ENCODE assay signal across 14 mouse cellular contexts in the genomic region with DNA sequence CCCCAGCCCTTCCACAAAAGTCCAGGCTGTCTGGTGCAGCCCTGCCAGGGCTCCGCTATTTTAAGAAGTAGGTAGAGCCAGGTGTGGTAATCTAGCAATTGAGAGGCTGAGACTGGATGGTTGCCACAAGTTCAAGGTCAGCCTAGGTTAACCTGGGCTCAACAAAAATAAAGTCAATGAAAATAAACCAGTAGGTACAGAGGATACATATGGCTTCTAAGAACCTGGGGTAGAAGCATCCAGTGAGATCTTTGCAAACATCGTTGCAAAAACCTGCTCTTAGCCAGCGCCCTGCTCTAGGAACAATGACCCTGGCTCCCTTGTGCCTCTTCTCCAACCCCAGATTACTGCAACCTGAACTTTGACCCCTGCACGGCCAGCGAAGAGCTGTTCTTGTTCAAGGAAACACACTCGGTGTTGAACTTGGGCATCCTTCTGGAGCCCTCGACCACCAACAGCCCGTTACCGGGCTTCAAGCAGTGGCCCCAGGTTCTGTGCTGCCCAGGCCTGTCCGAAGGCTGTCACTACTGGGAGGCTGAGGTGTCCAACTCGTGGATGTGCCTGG. TPM values are rescaled to one million over a fixed set of nuclear protein-coding genes. Genes with fewer than 3 reads are reported as not detected.
A peak's percentile ranks its signal among the peaks of the same experiment; 100 is the strongest.
DNase-seq lines count a peak whose midpoint lies in the region; ATAC-seq and TF ChIP-seq lines count a peak whose summit lies in the region.
"Had no signal": no experiment of that assay in that cellular context is flagged by ENCODE, and none has a peak within 500 bp of the region (broad histone marks: within the 10 kb centered on the region; RNA-seq: fewer than 3 reads in every experiment).

No protein-coding gene starts in this region.

- H3K4me3 ChIP-seq in forebrain, embryonic 10.5 days = no peak overlapping the region
- H3K4me3 ChIP-seq in forebrain, embryonic 16.5 days (replicated peaks; ENCODE audit: low read length) = no peak overlapping the region
- peak overlapping the region; percentile 62 for H3K4me3 ChIP-seq in liver, adult 2 months (ENCODE audit: insufficient read depth, low read depth, low read length)
- H3K4me3 ChIP-seq in stomach, postnatal 0 days (ENCODE audit: low read depth, low read length) = no peak overlapping the region
- H3K4me3 ChIP-seq: neural tube, embryonic 15.5 days had no signal

- TF ChIP-seq EP300 in stomach, postnatal 0 days (optimal IDR thresholded peaks at IDR 0.05) = no peak

- no peaks in the 10 kb centered on the region for H3K9me3 ChIP-seq in forebrain, embryonic 10.5 days
- H3K9me3 ChIP-seq in forebrain, embryonic 16.5 days (ENCODE audit: control insufficient read depth, low read length) = no peaks in the 10 kb centered on the region
- H3K9me3 ChIP-seq in stomach, postnatal 0 days (ENCODE audit: control insufficient read depth, low read length) = no peaks in the 10 kb centered on the region
- H3K9me3 ChIP-seq: neural tube, embryonic 15.5 days had no signal

- ATAC-seq in forebrain, embryonic 16.5 days = no peak
- ATAC-seq in stomach, postnatal 0 days (ENCODE audit: low FRiP score, low TSS enrichment) = peak; percentile 3; the same call in 1 of the 2 replicates

- no peaks in the 10 kb centered on the region for H3K36me3 ChIP-seq in forebrain, embryonic 10.5 days (replicated peaks)
- H3K36me3 ChIP-seq in forebrain, embryonic 16.5 days (ENCODE audit: control insufficient read depth, insufficient read depth) = no peaks in the 10 kb centered on the region
- H3K36me3 ChIP-seq in liver, adult 2 months (ENCODE audit: control insufficient read depth, insufficient read depth, low read length) = no peaks in the 10 kb centered on the region
- no peaks in the 10 kb centered on the region for H3K36me3 ChIP-seq in stomach, postnatal 0 days (ENCODE audit: control insufficient read depth, insufficient read depth, low read length)
- H3K36me3 ChIP-seq: neural tube, embryonic 15.5 days had no signal

- H3K27me3 ChIP-seq in forebrain, embryonic 10.5 days (ENCODE audit: poor library complexity, severe bottlenecking) = peaks cover 9% of the 10 kb centered on the region; the same call in 1 of the 2 replicates
- no peaks in the 10 kb centered on the region for H3K27me3 ChIP-seq in forebrain, embryonic 16.5 days (replicated peaks; ENCODE audit: control insufficient read depth, insufficient read depth, low read length)
- no peaks in the 10 kb centered on the region for H3K27me3 ChIP-seq in liver, adult 2 months (ENCODE audit: control insufficient read depth, insufficient read depth, low read length)
- H3K27me3 ChIP-seq in stomach, postnatal 0 days (ENCODE audit: control insufficient read depth, insufficient read depth, low read length) = no peaks in the 10 kb centered on the region
- H3K27me3 ChIP-seq: neural tube, embryonic 15.5 days had no signal

- H3K9ac ChIP-seq in forebrain, embryonic 16.5 days (replicated peaks; ENCODE audit: low read depth, low read length) = no peak overlapping the region
- H3K9ac ChIP-seq in liver, adult 2 months (ENCODE audit: low read depth, low read length) = peak overlapping the region; percentile 78
- H3K9ac ChIP-seq in stomach, postnatal 0 days (ENCODE audit: low read length) = no peak overlapping the region
- H3K9ac ChIP-seq: neural tube, embryonic 15.5 days had no signal

- TF ChIP-seq POLR2A in liver, adult 2 months (IDR thresholded peaks at IDR 0.05; ENCODE audit: extremely low read depth, insufficient read depth, low read length) = no peak

- H3K27ac ChIP-seq in forebrain, embryonic 10.5 days = 0 out of 2 replicates have a peak overlapping the region, but pooled peaks have one; percentile 16
- no peak overlapping the region for H3K27ac ChIP-seq in forebrain, embryonic 16.5 days (ENCODE audit: low read length)
- H3K27ac ChIP-seq in liver, adult 2 months (replicated peaks; ENCODE audit: insufficient read depth, low read depth, low read length) = peak overlapping the region; percentile 84
- no peak overlapping the region; the same call in 1 of the 2 replicates for H3K27ac ChIP-seq in stomach, postnatal 0 days (replicated peaks)
- H3K27ac ChIP-seq: macrophage; neural tube, embryonic 15.5 days had no signal

- H3K79me2 ChIP-seq in liver, adult 2 months (ENCODE audit: control insufficient read depth, insufficient read depth, low read length) = no peaks in the 10 kb centered on the region

- H3K4me2 ChIP-seq in forebrain, embryonic 16.5 days (ENCODE audit: low read length) = no peak overlapping the region
- H3K4me2 ChIP-seq in stomach, postnatal 0 days (replicated peaks; ENCODE audit: low read depth) = no peak overlapping the region
- H3K4me2 ChIP-seq: neural tube, embryonic 15.5 days had no signal

- DNase-seq in forebrain, embryonic 10.5 days (ENCODE audit: extremely low spot score, low spot score) = no peak
- DNase-seq in liver, adult 2 months (ENCODE audit: extremely low read depth, low read depth, low spot score) = peak; percentile 94
- no peak for DNase-seq in liver
- peak; percentile 71 to 74 for DNase-seq in kidney, postnatal 36 days
- no peak for DNase-seq in stomach, postnatal 0 days (ENCODE audit: low spot score)
- no peak for DNase-seq in B cell, adult 2 months
- no peak for DNase-seq in layer of hippocampus, postnatal 14 days (ENCODE audit: low spot score in 2 of 2)
- DNase-seq: thymus, adult 18-20 months had no signal

- WGBS in forebrain, embryonic 10.5 days = 91% methylated on average over 11 of the region's 11 CpGs
- 88% methylated on average over 11 of the region's 11 CpGs for WGBS in forebrain, embryonic 16.5 days
- WGBS in liver, adult 2 months = 14% methylated on average over 11 of the region's 11 CpGs
- 74% methylated on average over 11 of the region's 11 CpGs for WGBS in stomach, postnatal 0 days

- TF ChIP-seq CTCF in liver, adult 2 months (IDR thresholded peaks at IDR 0.05; ENCODE audit: low read depth, low read length) = no peak
- no peak for TF ChIP-seq CTCF in stomach, postnatal 0 days (IDR thresholded peaks at IDR 0.05; ENCODE audit: low read depth)

- peaks cover 33% of the 10 kb centered on the region for H3K4me1 ChIP-seq in forebrain, embryonic 10.5 days
- no peaks in the 10 kb centered on the region for H3K4me1 ChIP-seq in forebrain, embryonic 16.5 days (replicated peaks; ENCODE audit: control insufficient read depth, insufficient read depth, low read length)
- peaks cover 30% of the 10 kb centered on the region for H3K4me1 ChIP-seq in liver, adult 2 months (ENCODE audit: control insufficient read depth, insufficient read depth, low read length)
- no peaks in the 10 kb centered on the region for H3K4me1 ChIP-seq in stomach, postnatal 0 days (replicated peaks; ENCODE audit: control insufficient read depth, insufficient read depth)
- H3K4me1 ChIP-seq: neural tube, embryonic 15.5 days had no signal

RNA-seq across cellular contexts. Expression of a gene that starts 7.1 kb away (rescaled TPM):
- 0.15 and 0.19 TPM in 2 replicates for polyA plus RNA-seq in forebrain, embryonic 10.5 days (2016; fragmentation: Nextera tagmentation; extraction: Ambion mirVana)
- not detected in 2 replicates for polyA plus RNA-seq in forebrain, embryonic 16.5 days (2015; fragmentation: Nextera tagmentation; extraction: Ambion mirVana)
- 0.74 and 0.94 TPM in 2 replicates for total RNA-seq in liver, adult 2 months (2014; rRNA removed)
- 2.0 and 4.0 TPM in 2 replicates for polyA plus RNA-seq in liver, adult 2 months (2012; rRNA removed)
- polyA plus RNA-seq in stomach, postnatal 0 days (2015; fragmentation: Nextera tagmentation; extraction: Ambion mirVana) = 0.10 and 0.13 TPM in 2 replicates
- total RNA-seq in layer of hippocampus, postnatal 14 days (2021) = not detected
- total RNA-seq: MEL had no signal
- polyA plus RNA-seq: cortical plate, adult 2 months; macrophage; spleen, adult 2 months had no signal

RNA-seq across cellular contexts. Expression of a gene that starts 14.9 kb away (rescaled TPM):
- 0.19 and 0.20 TPM in 2 replicates for polyA plus RNA-seq in forebrain, embryonic 10.5 days (2016; fragmentation: Nextera tagmentation; extraction: Ambion mirVana)
- not detected in 2 replicates for polyA plus RNA-seq in forebrain, embryonic 16.5 days (2015; fragmentation: Nextera tagmentation; extraction: Ambion mirVana)
- 23.0 and 36.3 TPM in 2 replicates for total RNA-seq in liver, adult 2 months (2014; rRNA removed)
- 49.1 and 101 TPM in 2 replicates for polyA plus RNA-seq in liver, adult 2 months (2012; rRNA removed)
- 14.4 and 17.3 TPM in 2 replicates for polyA plus RNA-seq in stomach, postnatal 0 days (2015; fragmentation: Nextera tagmentation; extraction: Ambion mirVana)
- not detected for total RNA-seq in layer of hippocampus, postnatal 14 days (2021)
- total RNA-seq: MEL had no signal
- polyA plus RNA-seq: cortical plate, adult 2 months; macrophage had no signal

RNA-seq across cellular contexts. Expression of a gene that starts 27.5 kb away (rescaled TPM):
- polyA plus RNA-seq in forebrain, embryonic 10.5 days (2016; fragmentation: Nextera tagmentation; extraction: Ambion mirVana) = 8.9 and 10.3 TPM in 2 replicates
- polyA plus RNA-seq in forebrain, embryonic 16.5 days (2015; fragmentation: Nextera tagmentation; extraction: Ambion mirVana) = 18.9 and 20.2 TPM in 2 replicates
- 10.0 and 14.2 TPM in 2 replicates for total RNA-seq in liver, adult 2 months (2014; rRNA removed)
- 18.2 and 21.1 TPM in 2 replicates for polyA plus RNA-seq in liver, adult 2 months (2012; rRNA removed)
- polyA plus RNA-seq in stomach, postnatal 0 days (2015; fragmentation: Nextera tagmentation; extraction: Ambion mirVana) = 11.6 and 13.0 TPM in 2 replicates
- 10 to 100 TPM; 59.0 to 68.3 TPM for total RNA-seq in layer of hippocampus, postnatal 14 days (2021)

RNA-seq across cellular contexts. Expression of a gene that starts 27.6 kb away (rescaled TPM):
- polyA plus RNA-seq in forebrain, embryonic 10.5 days (2016; fragmentation: Nextera tagmentation; extraction: Ambion mirVana) = 877 and 886 TPM in 2 replicates
- 641 and 688 TPM in 2 replicates for polyA plus RNA-seq in forebrain, embryonic 16.5 days (2015; fragmentation: Nextera tagmentation; extraction: Ambion mirVana)
- total RNA-seq in liver, adult 2 months (2014; rRNA removed) = 480 and 648 TPM in 2 replicates
- 103 and 134 TPM in 2 replicates for polyA plus RNA-seq in liver, adult 2 months (2012; rRNA removed)
- polyA plus RNA-seq in stomach, postnatal 0 days (2015; fragmentation: Nextera tagmentation; extraction: Ambion mirVana) = 883 and 916 TPM in 2 replicates
- 100 to 1,000 TPM; 440 to 460 TPM for total RNA-seq in layer of hippocampus, postnatal 14 days (2021)

RNA-seq across cellular contexts. Expression of a gene that starts 28.1 kb away (rescaled TPM):
- 8.1 and 8.2 TPM in 2 replicates for polyA plus RNA-seq in forebrain, embryonic 10.5 days (2016; fragmentation: Nextera tagmentation; extraction: Ambion mirVana)
- 16.2 and 17.3 TPM in 2 replicates for polyA plus RNA-seq in forebrain, embryonic 16.5 days (2015; fragmentation: Nextera tagmentation; extraction: Ambion mirVana)
- 1.6 and 1.7 TPM in 2 replicates for total RNA-seq in liver, adult 2 months (2014; rRNA removed)
- 3.2 and 4.0 TPM in 2 replicates for polyA plus RNA-seq in liver, adult 2 months (2012; rRNA removed)
- 6.3 and 6.5 TPM in 2 replicates for polyA plus RNA-seq in stomach, postnatal 0 days (2015; fragmentation: Nextera tagmentation; extraction: Ambion mirVana)
- 10 to 100 TPM in 1 of 2 experiments, 1 to 10 TPM in 1; 8.7 to 10.6 TPM for total RNA-seq in layer of hippocampus, postnatal 14 days (2021)

Comparison
In these comparisons a context has a peak if more than half of its experiments do, and no peak if none do; other contexts are left out.
1. DNase-seq: peak in liver, adult 2 months (single experiment) and kidney, postnatal 36 days (2 of 2); none in forebrain, embryonic 10.5 days (single experiment), liver (single experiment), stomach, postnatal 0 days (single experiment), B cell, adult 2 months (0 of 2) and layer of hippocampus, postnatal 14 days (0 of 2).
2. H3K27ac ChIP-seq: peak in forebrain, embryonic 10.5 days (single experiment) and liver, adult 2 months (single experiment); none in forebrain, embryonic 16.5 days (single experiment) and stomach, postnatal 0 days (single experiment).
3. RNA of a gene that starts 14.9 kb away (polyA plus RNA-seq): 49.1 to 101 TPM in liver, adult 2 months and 14.4 to 17.3 TPM in stomach, postnatal 0 days; 0.19 to 0.20 TPM in forebrain, embryonic 10.5 days and not detected in forebrain, embryonic 16.5 days; every median in the first group is over 10 times any median in the second.